Mouse (Mus musculus): ENCODE measurements at regions not wholly inside any gene's neighbourhood (a gene's known extent, or its start where the extent isn't known, plus 50 kb on each side); places are given as distances from the start of the nearest gene placed in this dataset.

DNA sequence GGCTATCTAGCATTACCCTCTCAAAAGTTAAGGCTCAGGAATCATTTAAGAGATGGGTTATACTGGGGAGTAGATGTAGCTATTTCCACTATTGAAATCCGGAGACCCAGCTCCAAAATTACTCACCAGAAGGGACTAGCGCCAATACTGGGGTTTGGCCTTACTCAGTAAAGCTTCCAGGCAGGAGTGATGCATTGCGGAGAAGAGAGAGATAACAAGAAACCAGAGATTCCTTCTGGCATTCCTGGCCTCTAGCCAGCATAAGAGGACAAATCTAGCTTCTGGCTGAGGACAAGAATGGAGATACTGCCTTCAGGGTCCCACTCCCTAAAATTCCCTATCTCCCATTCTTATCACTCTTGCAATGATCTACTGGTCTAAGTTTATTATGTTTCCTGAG lies 95.7 kb upstream of the Zbtb20 start:
- Histone ChIP-seq H3K36me3 (ENCODE audit: control insufficient read depth, insufficient read depth, low read length) (no peaks in the 10 kb centered on the region), H3K9ac (ENCODE audit: low read length) (no peak overlapping the region), H3K27me3 (ENCODE audit: control insufficient read depth, insufficient read depth, low read length) (no peaks in the 10 kb centered on the region), H3K27ac (replicated peaks; ENCODE audit: low read depth, low read length) (no peak overlapping the region), H3K9me3 (ENCODE audit: control insufficient read depth, low read length) (no peaks in the 10 kb centered on the region), H3K4me3 (ENCODE audit: low read depth, low read length) (no peak overlapping the region), H3K4me2 (ENCODE audit: low read depth, severe bottlenecking) (no peak overlapping the region), H3K4me1 (ENCODE audit: control insufficient read depth, insufficient read depth, low read length) (0 out of 2 replicates have a peak, but pooled peaks cover 2% of the 10 kb centered on the region)
- 87% methylated on average over 3 of the region's 3 CpGs for WGBS
- ATAC-seq (ENCODE audit: insufficient number of reproducible peaks, low FRiP score, low TSS enrichment, low read depth) (no peak), DNase-seq (ENCODE audit: low spot score) (no peak)

DNA sequence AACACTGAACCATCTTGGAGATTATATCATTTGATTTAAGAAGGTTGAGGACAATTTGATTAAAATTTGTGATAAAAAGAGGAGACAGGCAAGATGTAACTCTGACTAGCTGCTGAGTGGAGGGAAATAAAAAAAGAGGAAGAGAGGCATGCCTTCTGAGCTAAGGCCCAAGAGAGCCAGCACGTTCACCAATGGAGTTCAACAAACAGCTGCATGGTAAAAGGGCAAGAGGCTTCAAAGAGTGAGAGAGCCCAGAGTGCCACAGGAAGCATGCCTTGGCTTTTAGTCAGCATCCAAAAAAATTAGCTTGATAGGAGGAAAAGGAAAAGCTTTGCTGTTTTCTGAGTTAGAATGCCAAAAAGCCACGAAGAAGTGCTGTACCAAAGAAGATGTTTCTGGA lies 103.0 kb upstream of the Zbtb20 start:
- H3K4me3 ChIP-seq (ENCODE audit: low read depth, low read length) = no peak overlapping the region
- no peak for DNase-seq (ENCODE audit: low spot score)
- H3K9me3 ChIP-seq (ENCODE audit: control insufficient read depth, low read length) = no peaks in the 10 kb centered on the region

DNA sequence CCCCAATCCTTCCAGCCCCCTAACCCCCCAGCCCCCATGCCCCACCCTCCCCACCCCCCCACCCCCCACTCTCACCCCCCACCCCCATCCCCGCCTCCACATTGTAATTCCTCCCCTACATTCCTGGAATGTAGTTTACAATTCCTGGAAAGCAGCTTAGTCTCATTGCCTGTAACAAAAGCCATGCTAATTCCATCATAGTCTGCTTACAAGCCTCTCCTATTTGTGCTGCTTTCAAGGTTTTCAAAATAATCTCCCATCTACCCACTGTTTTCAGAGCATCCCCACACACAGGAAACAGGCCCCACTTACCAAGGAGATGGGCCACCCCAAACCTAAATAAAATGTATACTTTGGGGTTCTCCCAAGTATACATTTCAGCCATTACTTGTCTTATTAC lies 105.5 kb upstream of the Zbtb20 start:
- no peaks in the 10 kb centered on the region for H3K36me3 ChIP-seq (ENCODE audit: control insufficient read depth, insufficient read depth, low read length)
- ATAC-seq (ENCODE audit: insufficient number of reproducible peaks, low FRiP score, low TSS enrichment, low read depth) (no peak), DNase-seq (ENCODE audit: low spot score) (no peak)
- no peak overlapping the region for H3K9ac ChIP-seq (ENCODE audit: low read length)
- H3K9me3 ChIP-seq (ENCODE audit: control insufficient read depth, low read length) = no peaks in the 10 kb centered on the region
- H3K4me3 ChIP-seq (ENCODE audit: low read depth, low read length) = no peak overlapping the region
- no peaks in the 10 kb centered on the region for H3K4me1 ChIP-seq (ENCODE audit: control insufficient read depth, insufficient read depth, low read length)
- WGBS = 100% methylated on average over 1 of the region's 1 CpGs
- no peak overlapping the region for H3K27ac ChIP-seq (replicated peaks; ENCODE audit: low read depth, low read length)
- H3K4me2 ChIP-seq (ENCODE audit: low read depth, severe bottlenecking) = no peak overlapping the region
- no peaks in the 10 kb centered on the region for H3K27me3 ChIP-seq (ENCODE audit: control insufficient read depth, insufficient read depth, low read length)

More for the DNA sequence above, 103.0 kb upstream of the Zbtb20 start:
- Histone ChIP-seq H3K27ac (replicated peaks; ENCODE audit: low read depth, low read length) (no peak overlapping the region), H3K36me3 (ENCODE audit: control insufficient read depth, insufficient read depth, low read length) (no peaks in the 10 kb centered on the region), H3K9ac (ENCODE audit: low read length) (no peak overlapping the region), H3K4me2 (ENCODE audit: low read depth, severe bottlenecking) (no peak overlapping the region), H3K27me3 (ENCODE audit: control insufficient read depth, insufficient read depth, low read length) (no peaks in the 10 kb centered on the region), H3K4me1 (ENCODE audit: control insufficient read depth, insufficient read depth, low read length) (no peaks in the 10 kb centered on the region)
- WGBS = 73% methylated on average over 2 of the region's 2 CpGs
- no peak for ATAC-seq (ENCODE audit: insufficient number of reproducible peaks, low FRiP score, low TSS enrichment, low read depth)

DNA sequence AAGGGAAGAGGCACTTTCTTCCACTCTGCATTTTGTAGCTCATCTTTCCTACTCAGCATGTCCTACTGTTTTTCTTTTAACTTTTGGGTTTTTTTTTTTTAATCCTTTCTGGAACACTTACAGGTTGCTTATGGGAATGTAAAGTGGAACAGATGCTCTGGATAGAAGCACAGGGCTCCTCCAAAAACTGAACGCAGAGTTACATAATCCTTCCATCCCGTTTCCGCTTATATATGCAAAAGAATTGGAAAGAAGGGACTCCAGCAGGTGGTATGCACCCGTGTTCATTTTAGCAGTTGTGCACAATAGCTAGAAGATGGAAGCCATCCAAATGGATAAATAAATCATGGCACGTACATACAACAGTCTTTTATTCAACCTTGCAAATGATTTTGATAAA lies 127.0 kb upstream of the Zbtb20 start:
- Histone ChIP-seq H3K9ac (ENCODE audit: low read length) (no peak overlapping the region), H3K4me1 (ENCODE audit: control insufficient read depth, insufficient read depth, low read length) (no peaks in the 10 kb centered on the region)
- WGBS = 91% methylated on average over 5 of the region's 5 CpGs

DNA sequence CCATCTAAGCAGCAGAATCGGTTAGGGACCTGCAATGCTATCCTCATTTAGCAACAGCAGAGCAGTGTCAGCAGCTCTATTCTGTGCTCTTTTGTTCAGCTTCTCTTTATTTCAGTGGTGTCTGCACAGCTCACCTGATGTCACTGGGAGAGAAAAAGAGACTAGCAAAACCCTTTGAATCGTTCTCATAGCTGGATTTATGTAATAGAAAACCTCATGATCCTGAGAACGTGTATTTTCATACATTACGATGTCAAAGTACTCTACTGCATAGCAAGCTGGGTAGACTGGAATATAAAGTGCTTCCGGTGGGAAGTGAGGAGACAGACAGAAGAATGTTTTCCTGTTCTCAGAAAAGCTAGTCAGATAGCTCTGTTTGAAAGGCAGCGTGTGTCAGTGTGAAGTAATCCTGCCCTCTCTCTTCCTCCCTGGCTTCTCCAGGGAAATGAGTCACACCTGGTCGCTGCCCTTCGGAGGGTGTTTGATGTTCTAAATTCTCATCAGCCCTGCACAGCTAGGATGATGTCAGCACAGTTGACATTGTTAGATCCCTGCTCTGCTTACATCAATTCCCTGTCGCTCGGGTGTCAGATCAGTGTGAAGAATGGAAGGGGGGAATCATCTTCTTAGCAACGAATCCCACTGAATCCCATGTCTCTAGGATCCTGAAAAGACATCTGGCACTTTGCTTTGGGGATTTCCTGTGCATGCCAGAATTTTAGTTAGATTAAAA lies 129.6 kb upstream of the Zbtb20 start:
- no peaks in the 10 kb centered on the region for H3K36me3 ChIP-seq (ENCODE audit: control insufficient read depth, insufficient read depth, low read length)
- H3K4me3 ChIP-seq (ENCODE audit: low read depth, low read length) = no peak overlapping the region
- no peak for ATAC-seq (ENCODE audit: insufficient number of reproducible peaks, low FRiP score, low TSS enrichment, low read depth)
- no peaks in the 10 kb centered on the region for H3K27me3 ChIP-seq (ENCODE audit: control insufficient read depth, insufficient read depth, low read length)
- H3K4me1 ChIP-seq (ENCODE audit: control insufficient read depth, insufficient read depth, low read length) = no peaks in the 10 kb centered on the region
- H3K9ac ChIP-seq (ENCODE audit: low read length) = no peak overlapping the region
- no peaks in the 10 kb centered on the region for H3K9me3 ChIP-seq (ENCODE audit: control insufficient read depth, low read length)
- H3K4me2 ChIP-seq (ENCODE audit: low read depth, severe bottlenecking) = no peak overlapping the region
- H3K27ac ChIP-seq (replicated peaks; ENCODE audit: low read depth, low read length) = no peak overlapping the region
- DNase-seq (ENCODE audit: low spot score) = no peak
- 60% methylated on average over 11 of the region's 11 CpGs for WGBS

More for the DNA sequence above, 127.0 kb upstream of the Zbtb20 start:
- Histone ChIP-seq H3K27me3 (ENCODE audit: control insufficient read depth, insufficient read depth, low read length) (no peaks in the 10 kb centered on the region), H3K27ac (replicated peaks; ENCODE audit: low read depth, low read length) (no peak overlapping the region), H3K4me3 (ENCODE audit: low read depth, low read length) (no peak overlapping the region), H3K9me3 (ENCODE audit: control insufficient read depth, low read length) (no peaks in the 10 kb centered on the region), H3K36me3 (ENCODE audit: control insufficient read depth, insufficient read depth, low read length) (no peaks in the 10 kb centered on the region), H3K4me2 (ENCODE audit: low read depth, severe bottlenecking) (no peak overlapping the region)
- DNase-seq (ENCODE audit: low spot score) (no peak), ATAC-seq (ENCODE audit: insufficient number of reproducible peaks, low FRiP score, low TSS enrichment, low read depth) (no peak)

DNA sequence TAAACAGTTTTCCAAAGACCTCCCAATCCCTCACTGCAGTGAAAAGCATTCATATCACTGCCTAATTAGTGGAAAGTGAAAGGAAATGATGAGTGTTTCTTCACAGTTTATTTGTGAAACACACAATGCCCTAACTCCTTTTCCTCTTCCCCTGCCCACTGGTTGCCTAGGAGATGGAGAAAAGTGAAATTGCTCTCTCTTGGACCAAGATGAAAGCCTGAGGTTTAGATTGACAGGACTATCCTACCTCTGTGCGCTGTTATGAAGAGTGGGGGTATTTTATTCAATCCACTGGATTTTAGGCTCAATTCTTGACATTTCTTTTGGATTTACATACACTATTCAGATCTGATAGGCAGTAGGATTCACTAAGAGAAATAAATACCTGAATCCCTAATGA lies 132.1 kb upstream of the Zbtb20 start:
- Histone ChIP-seq H3K4me2 (ENCODE audit: low read depth, severe bottlenecking) (no peak overlapping the region), H3K27ac (replicated peaks; ENCODE audit: low read depth, low read length) (no peak overlapping the region), H3K27me3 (ENCODE audit: control insufficient read depth, insufficient read depth, low read length) (no peaks in the 10 kb centered on the region), H3K36me3 (ENCODE audit: control insufficient read depth, insufficient read depth, low read length) (no peaks in the 10 kb centered on the region), H3K4me1 (ENCODE audit: control insufficient read depth, insufficient read depth, low read length) (no peaks in the 10 kb centered on the region), H3K4me3 (ENCODE audit: low read depth, low read length) (no peak overlapping the region), H3K9me3 (ENCODE audit: control insufficient read depth, low read length) (no peaks in the 10 kb centered on the region), H3K9ac (ENCODE audit: low read length) (no peak overlapping the region)
- DNase-seq (ENCODE audit: low spot score) = no peak
- whole genome bisulfite sequencing = 97% methylated on average over 1 of the region's 1 CpGs
- no peak for ATAC-seq (ENCODE audit: insufficient number of reproducible peaks, low FRiP score, low TSS enrichment, low read depth)

DNA sequence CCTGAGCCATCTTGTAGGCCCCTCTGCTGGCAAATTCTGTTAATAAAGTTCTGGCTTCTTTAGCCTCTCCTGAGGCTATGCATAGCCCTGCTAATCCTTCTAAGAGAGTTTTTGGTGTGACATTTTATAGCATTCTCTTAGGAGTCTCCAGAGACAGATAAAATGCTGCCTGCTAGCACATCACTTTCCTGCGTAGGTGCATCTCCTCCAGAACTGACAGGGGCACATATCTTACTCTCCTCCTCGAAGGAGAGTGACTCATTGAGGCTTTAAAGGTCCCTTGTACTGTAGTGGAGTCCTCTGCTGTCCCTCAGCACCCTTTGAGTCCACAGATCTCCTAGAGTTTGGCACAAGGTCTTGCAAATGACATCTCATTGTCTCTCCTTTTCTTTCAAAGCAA lies 132.6 kb upstream of the Zbtb20 start:
- Histone ChIP-seq H3K27ac (replicated peaks; ENCODE audit: low read depth, low read length) (no peak overlapping the region), H3K4me2 (ENCODE audit: low read depth, severe bottlenecking) (no peak overlapping the region), H3K27me3 (ENCODE audit: control insufficient read depth, insufficient read depth, low read length) (no peaks in the 10 kb centered on the region), H3K36me3 (ENCODE audit: control insufficient read depth, insufficient read depth, low read length) (no peaks in the 10 kb centered on the region), H3K9ac (ENCODE audit: low read length) (no peak overlapping the region), H3K4me3 (ENCODE audit: low read depth, low read length) (no peak overlapping the region), H3K4me1 (ENCODE audit: control insufficient read depth, insufficient read depth, low read length) (no peaks in the 10 kb centered on the region), H3K9me3 (ENCODE audit: control insufficient read depth, low read length) (no peaks in the 10 kb centered on the region)
- ATAC-seq (ENCODE audit: insufficient number of reproducible peaks, low FRiP score, low TSS enrichment, low read depth) (no peak), DNase-seq (ENCODE audit: low spot score) (no peak)
- WGBS = 76% methylated on average over 2 of the region's 2 CpGs

DNA sequence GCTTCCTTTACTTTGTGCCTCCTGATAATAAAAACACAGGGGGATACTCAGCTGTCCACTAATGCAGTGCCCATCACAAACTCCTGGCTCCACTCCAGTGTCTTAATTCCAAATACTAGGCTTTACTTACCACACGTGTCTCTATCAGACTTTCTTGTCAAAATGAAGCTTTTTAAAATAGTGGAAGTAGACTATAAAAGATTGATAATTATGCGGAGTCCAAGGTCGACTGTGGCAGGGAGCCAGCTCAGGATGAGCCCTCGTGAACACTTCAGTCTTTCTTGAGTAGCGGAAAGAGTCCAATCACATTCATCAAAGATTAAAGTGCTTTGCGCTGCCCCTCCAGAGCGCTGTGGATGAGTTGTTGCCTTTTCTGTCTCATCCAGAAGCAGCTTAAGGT lies 147.9 kb upstream of the Zbtb20 start:
- ATAC-seq (ENCODE audit: insufficient number of reproducible peaks, low FRiP score, low TSS enrichment, low read depth) = no peak
- no peaks in the 10 kb centered on the region for H3K9me3 ChIP-seq (ENCODE audit: control insufficient read depth, low read length)
- no peak overlapping the region for H3K4me2 ChIP-seq (ENCODE audit: low read depth, severe bottlenecking)
- H3K4me3 ChIP-seq (ENCODE audit: low read depth, low read length) = no peak overlapping the region
- H3K27ac ChIP-seq (replicated peaks; ENCODE audit: low read depth, low read length) = no peak overlapping the region
- no peaks in the 10 kb centered on the region for H3K36me3 ChIP-seq (ENCODE audit: control insufficient read depth, insufficient read depth, low read length)
- H3K9ac ChIP-seq (ENCODE audit: low read length) = no peak overlapping the region
- no peak for DNase-seq (ENCODE audit: low spot score)
- H3K4me1 ChIP-seq (ENCODE audit: control insufficient read depth, insufficient read depth, low read length) = no peaks in the 10 kb centered on the region
- no peaks in the 10 kb centered on the region for H3K27me3 ChIP-seq (ENCODE audit: control insufficient read depth, insufficient read depth, low read length)
- 93% methylated on average over 7 of the region's 7 CpGs for WGBS

DNA sequence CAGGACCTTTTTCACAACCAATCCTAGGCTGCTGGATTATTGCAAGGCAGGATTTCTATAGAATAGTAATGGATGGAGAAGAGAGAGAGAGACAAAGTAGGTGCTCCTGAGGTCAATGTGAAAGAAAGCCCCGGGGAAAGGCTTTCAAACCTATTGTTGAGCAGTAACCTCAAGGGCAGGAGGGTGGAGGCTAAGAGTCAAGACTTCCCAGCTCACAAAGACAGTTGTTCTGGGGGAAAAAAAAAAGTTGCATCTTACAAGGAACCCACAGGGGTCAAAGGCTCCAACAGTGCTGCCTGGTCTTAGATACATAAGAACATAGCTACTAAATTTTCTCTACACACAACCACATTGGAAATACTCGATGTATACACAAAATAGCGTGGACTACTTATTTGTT lies 155.8 kb upstream of the Zbtb20 start:
- no peak for ATAC-seq (ENCODE audit: insufficient number of reproducible peaks, low FRiP score, low TSS enrichment, low read depth)
- H3K4me1 ChIP-seq (ENCODE audit: control insufficient read depth, insufficient read depth, low read length) = no peaks in the 10 kb centered on the region
- WGBS = 87% methylated on average over 3 of the region's 3 CpGs
- H3K4me2 ChIP-seq (ENCODE audit: low read depth, severe bottlenecking) = no peak overlapping the region
- no peak for DNase-seq (ENCODE audit: low spot score)
- no peak overlapping the region for H3K27ac ChIP-seq (replicated peaks; ENCODE audit: low read depth, low read length)
- H3K4me3 ChIP-seq (ENCODE audit: low read depth, low read length) = no peak overlapping the region
- H3K27me3 ChIP-seq (ENCODE audit: control insufficient read depth, insufficient read depth, low read length) = no peaks in the 10 kb centered on the region
- H3K9me3 ChIP-seq (ENCODE audit: control insufficient read depth, low read length) = no peaks in the 10 kb centered on the region
- H3K9ac ChIP-seq (ENCODE audit: low read length) = no peak overlapping the region
- H3K36me3 ChIP-seq (ENCODE audit: control insufficient read depth, insufficient read depth, low read length) = no peaks in the 10 kb centered on the region
